Mouse (Mus musculus) liver, embryonic 12.5 days (tissue): ENCODE measurements around the gene Ppard. TPM values are rescaled to one million over a fixed set of nuclear protein-coding genes. Genes with fewer than 3 reads are reported as not detected.

Experiments used
- ATAC-seq: fragments of 200-750 bp; cut with Nextera tagmentation; 2 replicates; pipeline ENCODE4 v1.8.0; 2017; ENCODE audit warnings: moderate number of reproducible peaks, mild to moderate bottlenecking, moderate library complexity
- H3K27ac ChIP-seq: fragments of 300-500 bp; sonication (generic); 2 replicates; pipeline ENCODE4 v1.5.1; 2016; ENCODE audit warnings: mild to moderate bottlenecking
- H3K27me3 ChIP-seq: fragments of 300-500 bp; sonication (generic); replicated peaks from 2 replicates; pipeline ENCODE4 v1.6.1; 2016; ENCODE audit warnings: mild to moderate bottlenecking, moderate library complexity
- H3K36me3 ChIP-seq: fragments of 300-500 bp; sonication (generic); 2 replicates; pipeline ENCODE4 v1.6.1; 2016; ENCODE audit warnings: mild to moderate bottlenecking, moderate library complexity
- H3K4me1 ChIP-seq: fragments of 300-500 bp; sonication (generic); 2 replicates; pipeline ENCODE4 v1.6.1; 2016
- H3K4me2 ChIP-seq: fragments of 300-500 bp; sonication (generic); 2 replicates; pipeline ENCODE4 v1.6.1; 2016; ENCODE audit warnings: mild to moderate bottlenecking, moderate library complexity
- H3K4me3 ChIP-seq: fragments of 300-500 bp; sonication (generic); 2 replicates; pipeline ENCODE4 v1.5.1; 2016; ENCODE audit warnings: mild to moderate bottlenecking, moderate library complexity
- H3K9ac ChIP-seq: fragments of 300-500 bp; sonication (generic); 2 replicates; pipeline ENCODE4 v1.6.1; 2016; ENCODE audit warnings: mild to moderate bottlenecking, moderate library complexity
- H3K9me3 ChIP-seq: fragments of 300-500 bp; sonication (generic); replicated peaks from 2 replicates; pipeline ENCODE4 v1.6.1; 2016; ENCODE audit warnings: mild to moderate bottlenecking, moderate library complexity
- WGBS: fragments of 180-500 bp; shearing (Covaris S2); methylation state at CpG from one replicate; pipeline ENCODE4 v1.1.7; 2016; ENCODE audit not compliant: insufficient replicate concordance; 5-methylcytosine and 5-hydroxymethylcytosine counted together
- polyA plus RNA-seq: library from polyadenylated mRNA; unstranded; fragments of >200 nt; fragmentation: Nextera tagmentation; extraction: Ambion mirVana; gene quantifications from 2 replicates; pipeline ENCODE4 v1.2.1, GENCODE M21; 2016

Gene Ppard
- polyA plus RNA-seq, 1 experiment from 2014 or later = 2.0 TPM

GRCm38 (mm10) chr17:28350466-28351352 lies 118.2 kb downstream of the Ppard start, which contains the start of gene Tead3:
Gene Tead3, minus strand, starts transcription at chr17:28350817.
- peak within 1 kb of the TSS; percentile 89 for H3K4me2 ChIP-seq
- WGBS = 2% methylated on average over 50 of the region's 73 CpGs
- H3K4me1 ChIP-seq = peaks cover 80% of the 10 kb centered on the region
- no peaks in the 10 kb centered on the region for H3K36me3 ChIP-seq
- peak within 1 kb of the TSS; percentile 78 for H3K9ac ChIP-seq
- ATAC-seq = peak; percentile 79
- peak within 1 kb of the TSS; percentile 88 for H3K27ac ChIP-seq
- no peaks in the 10 kb centered on the region for H3K9me3 ChIP-seq
- H3K4me3 ChIP-seq = peak within 1 kb of the TSS; percentile 72
- peaks cover 58% of the 10 kb centered on the region for H3K27me3 ChIP-seq

Other genes with a start within 250 kb of the Ppard start
- 0.44 and 0.53 TPM in 2 replicates for gene Tcp11, start 152.1 kb upstream of the Ppard start, polyA plus RNA-seq
- gene Scube3, start 90.6 kb upstream of the Ppard start, polyA plus RNA-seq = 0.91 and 1.2 TPM in 2 replicates
- 11.1 TPM in 2 replicates for gene Zfp523, start 55.6 kb upstream of the Ppard start, polyA plus RNA-seq
- 21.6 and 25.2 TPM in 2 replicates for gene Def6, start 24.9 kb upstream of the Ppard start, polyA plus RNA-seq
- 18.8 and 22.1 TPM in 2 replicates for gene Fance, start 80.8 kb downstream of the Ppard start, polyA plus RNA-seq
- 472 and 487 TPM in 2 replicates for gene Rpl10a, start 95.8 kb downstream of the Ppard start, polyA plus RNA-seq
- gene Tead3, start 118.1 kb downstream of the Ppard start, polyA plus RNA-seq = 1.9 and 2.0 TPM in 2 replicates
- gene Tulp1, start 132.5 kb downstream of the Ppard start, polyA plus RNA-seq = 1.4 and 1.6 TPM in 2 replicates